Mouse (Mus musculus) 3T3-L1 (cell line): Measurements from ENCODE around the gene Gm15085.
"Not testable (repeated sequence)": the region's sequence is repeated elsewhere in the genome, so short reads cannot be mapped to it uniquely, and the experiment has no call there.

Experiments used
- DNase-seq: peaks from one replicate; pipeline ENCODE4 v3.0.0-alpha.2; 2015; ENCODE audit warnings: low read depth, low spot score

The Gm15085 gene

DNA sequence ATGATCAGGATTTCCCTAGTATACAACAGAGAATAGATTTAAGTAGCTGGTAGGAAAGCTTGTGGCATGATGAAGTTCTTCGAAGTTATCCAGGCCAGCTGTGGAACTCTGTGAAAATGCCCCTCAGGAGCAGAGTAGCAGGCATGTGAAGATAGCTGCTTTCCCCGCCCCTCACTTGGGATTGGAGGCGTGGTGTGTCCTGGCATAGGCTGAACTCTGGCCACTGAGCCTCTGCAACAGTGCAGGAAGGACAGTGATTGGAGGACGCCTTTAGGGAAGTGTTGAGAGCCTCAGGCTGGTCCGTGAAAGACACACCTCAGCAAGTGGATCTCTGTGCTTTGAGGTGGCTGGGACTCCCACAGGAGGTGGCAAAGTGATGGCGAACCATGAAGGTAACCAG, at the start of gene Gm15085:
Gene Gm15085, plus strand, starts transcription at position 301 of the 400 bp plus-strand sequence.
- DNase-seq = not testable (repeated sequence)
